Mouse (Mus musculus) cerebellum, adult 11-12 months (tissue): ENCODE measurements around the gene Ccdc107.

Experiments used
- DNase-seq: peaks from one replicate; pipeline ENCODE4 v3.0.0; 2022

Gene Ccdc107

GRCm38 (mm10) chr4:43489611-43490010, 3.1 kb upstream of the Ccdc107 start:
- peak; percentile 14 for DNase-seq

GRCm38 (mm10) chr4:43490801-43491200, 1.9 kb upstream of the Ccdc107 start:
- peak; percentile 47 for DNase-seq

- DNase-seq: peak; percentile 52
Measured at GRCm38 (mm10) chr4:43492101-43492820, 439 bp upstream of the Ccdc107 start.

- peak; percentile 96 for DNase-seq
Measured at GRCm38 (mm10) chr4:43493186-43493845, 616 bp downstream of the Ccdc107 start.

- DNase-seq: no peak
Measured at GRCm38 (mm10) chr4:43493846-43494240, 1.1 kb downstream of the Ccdc107 start.

GRCm38 (mm10) chr4:43496587-43496986, 3.9 kb downstream of the Ccdc107 start:
- no peak for DNase-seq

GRCm38 (mm10) chr4:43497405-43497804, 4.7 kb downstream of the Ccdc107 start:
- no peak for DNase-seq

GRCm38 (mm10) chr4:43497946-43498345, 5.2 kb downstream of the Ccdc107 start:
- DNase-seq: no peak

- no peak for DNase-seq
Measured at GRCm38 (mm10) chr4:43498983-43499382, 6.3 kb downstream of the Ccdc107 start.

- peak; percentile 83 for DNase-seq
Measured at GRCm38 (mm10) chr4:43499407-43500333, 7.0 kb downstream of the Ccdc107 start, which contains the start of gene Arhgef39. TSS of gene Arhgef39 (minus strand) at chr4:43499695.

- DNase-seq: no peak
Measured at GRCm38 (mm10) chr4:43503041-43503440, 10.3 kb downstream of the Ccdc107 start.

- DNase-seq: no peak
Measured at GRCm38 (mm10) chr4:43503506-43503905, 10.8 kb downstream of the Ccdc107 start.

GRCm38 (mm10) chr4:43504269-43504668, 11.6 kb downstream of the Ccdc107 start:
- no peak for DNase-seq

GRCm38 (mm10) chr4:43506074-43506473, 13.4 kb downstream of the Ccdc107 start:
- no peak for DNase-seq

- DNase-seq: peak; percentile 93
Measured at GRCm38 (mm10) chr4:43506536-43507185, 14.0 kb downstream of the Ccdc107 start, which contains the start of gene Car9. TSS of gene Car9 (plus strand) at chr4:43506966.

- DNase-seq: peak; percentile 42
Measured at GRCm38 (mm10) chr4:43507938-43508665, 15.4 kb downstream of the Ccdc107 start.

GRCm38 (mm10) chr4:43508666-43508997, 15.9 kb downstream of the Ccdc107 start:
- peak; percentile 54 for DNase-seq

GRCm38 (mm10) chr4:43509109-43509508, 16.4 kb downstream of the Ccdc107 start:
- DNase-seq: no peak

GRCm38 (mm10) chr4:43511675-43512454, 19.2 kb downstream of the Ccdc107 start:
- no peak for DNase-seq

GRCm38 (mm10) chr4:43512653-43513052, 20.0 kb downstream of the Ccdc107 start:
- no peak for DNase-seq

- no peak for DNase-seq
Measured at GRCm38 (mm10) chr4:43513300-43513699, 20.6 kb downstream of the Ccdc107 start.
